Mouse (Mus musculus): ENCODE results near the gene Lect2.

DNA sequence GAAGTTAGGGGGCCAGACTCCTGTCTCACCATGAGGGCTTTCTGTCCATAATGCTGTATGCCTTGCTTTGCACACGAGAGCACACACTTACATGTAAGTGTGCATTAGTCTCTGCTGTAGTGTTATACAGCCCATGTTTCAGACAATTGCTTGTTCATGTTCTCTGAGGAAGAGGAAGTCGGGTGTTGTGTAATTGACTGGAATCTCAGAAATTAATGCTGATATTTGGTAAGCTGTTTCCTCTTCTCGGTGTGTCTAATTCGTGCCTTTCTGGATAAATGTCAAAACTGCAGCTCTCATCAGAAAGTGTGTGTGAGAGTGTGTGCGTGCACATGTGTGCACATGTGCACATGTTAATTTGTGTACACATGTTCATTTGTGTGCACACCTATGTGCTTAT, 44.9 kb upstream of the Lect2 start:
- TF ChIP-seq GATA1 (IDR thresholded peaks at IDR 0.05; ENCODE audit: borderline replicate concordance, low read length) = no peak
- TF ChIP-seq FLI1 (IDR thresholded peaks at IDR 0.05; ENCODE audit: low read length) = no peak
